Mouse (Mus musculus): Measurements from ENCODE around the gene Gm12248.

- TF ChIP-seq REST (IDR thresholded peaks at IDR 0.05; ENCODE audit: insufficient read depth, insufficient read length) = no peak
- TF ChIP-seq POLR2AphosphoS2 (IDR thresholded peaks at IDR 0.05; ENCODE audit: insufficient read length, low read depth) = no peak
- no peak for TF ChIP-seq POLR2A (IDR thresholded peaks at IDR 0.05; ENCODE audit: insufficient read length, low read depth)
- TF ChIP-seq MAX (IDR thresholded peaks at IDR 0.05; ENCODE audit: low read depth) = no peak
- TF ChIP-seq MYOD1 (IDR thresholded peaks at IDR 0.05; ENCODE audit: control insufficient read depth in 1 of 3, insufficient read length in 2 of 3, low read depth in 2 of 3) = no peak
- TF ChIP-seq CEBPB (IDR thresholded peaks at IDR 0.05; ENCODE audit: insufficient read depth, poor library complexity, severe bottlenecking) = no peak
- TF ChIP-seq USF1 (IDR thresholded peaks at IDR 0.05; ENCODE audit: low read depth) = no peak
- no peak for TF ChIP-seq TCF12 (IDR thresholded peaks at IDR 0.05; ENCODE audit: insufficient read depth, poor library complexity, severe bottlenecking)
- no peak for TF ChIP-seq E2F4 (IDR thresholded peaks at IDR 0.05; ENCODE audit: insufficient read depth)
- no peak for TF ChIP-seq SRF (IDR thresholded peaks at IDR 0.05; ENCODE audit: control insufficient read depth, insufficient read length, low read depth)
- no peak for TF ChIP-seq MYOG (IDR thresholded peaks at IDR 0.05; ENCODE audit: control insufficient read depth in 1 of 3, insufficient read depth in 1 of 3, insufficient read length in 2 of 3, low read depth in 2 of 3)
Observed at GRCm38 (mm10) chr11:58018701-58019100, 74.2 kb downstream of the Gm12248 start.
